In the genomic region with DNA sequence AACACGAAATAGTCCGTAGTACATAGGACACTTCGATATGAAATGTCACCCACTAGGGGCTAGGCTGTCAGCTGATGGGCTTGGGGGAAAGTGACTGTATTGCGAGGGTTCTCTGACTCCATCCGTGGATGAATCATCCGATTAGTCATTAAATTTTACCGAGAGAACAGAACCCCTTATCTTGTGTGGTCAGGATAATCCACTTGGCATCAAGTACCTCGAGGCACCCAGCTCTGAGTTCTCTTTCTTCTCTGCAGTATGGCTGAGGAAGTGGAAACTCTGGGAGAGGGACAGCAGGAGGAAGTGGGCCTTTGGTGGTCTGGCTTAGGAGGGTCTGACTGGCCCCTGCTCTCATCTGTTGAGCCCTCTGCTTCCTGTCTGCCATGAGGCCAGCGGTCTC, we compare ENCODE assay signal across 27 mouse cellular contexts.
A peak's percentile ranks its signal among the peaks of the same experiment; 100 is the strongest.
DNase-seq lines count a peak whose midpoint lies in the region; ATAC-seq and TF ChIP-seq lines count a peak whose summit lies in the region.
"Had no signal": no experiment of that assay in that cellular context is flagged by ENCODE, and none has a peak within 500 bp of the region (broad histone marks: within the 10 kb centered on the region; RNA-seq: fewer than 3 reads in every experiment).

No protein-coding gene starts in this region.

- TF ChIP-seq CTCF in MEL (IDR thresholded peaks at IDR 0.05 in 2 of 3, conservative IDR thresholded peaks at IDR 0.05 in 1 of 3; ENCODE audit: control insufficient read depth in 1 of 3, insufficient read depth in 1 of 3, low read depth in 2 of 3, low read length in 3 of 3, poor library complexity in 1 of 3, severe bottlenecking in 1 of 3): no peak

- no peak overlapping the region for H3K9ac ChIP-seq in MEL (ENCODE audit: control insufficient read depth, low read depth, low read length, poor library complexity, severe bottlenecking)
- no peak overlapping the region for H3K9ac ChIP-seq in hindbrain, embryonic 13.5 days
- H3K9ac ChIP-seq: embryonic facial prominence, embryonic 13.5 days; hindbrain, embryonic 14.5 days; limb, embryonic 13.5 days; lung, embryonic 15.5 days; midbrain, embryonic 15.5 days; neural tube, embryonic 12.5 days had no signal

- TF ChIP-seq POLR2A in MEL (IDR thresholded peaks at IDR 0.05; ENCODE audit: control insufficient read depth in 1 of 2, insufficient read depth in 1 of 2, low read depth in 1 of 2, low read length in 2 of 2, poor library complexity in 1 of 2): no peak

- H3K9me3 ChIP-seq in MEL (replicated peaks; ENCODE audit: insufficient read depth, low read length): no peaks in the 10 kb centered on the region
- no peaks in the 10 kb centered on the region for H3K9me3 ChIP-seq in hindbrain, embryonic 13.5 days
- H3K9me3 ChIP-seq: embryonic facial prominence, embryonic 13.5 days; limb, embryonic 13.5 days; lung, embryonic 15.5 days; midbrain, embryonic 15.5 days; neural tube, embryonic 12.5 days had no signal

- WGBS in hindbrain, embryonic 13.5 days: 75% methylated on average over 9 of the region's 9 CpGs

- H3K79me2 ChIP-seq in MEL (ENCODE audit: control insufficient read depth, insufficient read depth, low read length, poor library complexity): no peaks in the 10 kb centered on the region

- no peak overlapping the region for H3K4me2 ChIP-seq in hindbrain, embryonic 13.5 days
- H3K4me2 ChIP-seq: embryonic facial prominence, embryonic 13.5 days; heart, embryonic 11.5 days; hindbrain, embryonic 14.5 days; limb, embryonic 13.5 days; liver, embryonic 11.5 days; lung, embryonic 15.5 days; midbrain, embryonic 15.5 days; neural tube, embryonic 12.5 days had no signal

- ATAC-seq in common myeloid progenitor, adult 5-6 weeks (replicated peaks; ENCODE audit: low read depth, poor library complexity, severe bottlenecking): peak; percentile 93
- peak; percentile 98 for ATAC-seq in megakaryocyte progenitor cell, adult 5-6 weeks (replicated peaks; ENCODE audit: poor library complexity)
- no peak for ATAC-seq in hindbrain, embryonic 13.5 days (ENCODE audit: low FRiP score)
- ATAC-seq: activated CD4-positive, CD25-positive, alpha-beta regulatory T cell, adult 4 months; forebrain, embryonic 16.5 days; midbrain, embryonic 15.5 days had no signal

- no peak overlapping the region for H3K4me3 ChIP-seq in MEL (ENCODE audit: control insufficient read depth in 1 of 2, insufficient read depth in 1 of 2, low read depth in 2 of 2, low read length in 2 of 2)
- no peak overlapping the region for H3K4me3 ChIP-seq in hindbrain, embryonic 13.5 days
- H3K4me3 ChIP-seq: embryonic facial prominence, embryonic 13.5 days; layer of hippocampus, adult 2 months; left cerebral cortex, adult 2 months; limb, embryonic 13.5 days; lung, embryonic 15.5 days; midbrain, embryonic 15.5 days; neural tube, embryonic 12.5 days had no signal

- H3K27me3 ChIP-seq in MEL (ENCODE audit: control insufficient read depth in 1 of 2, insufficient read depth in 2 of 2, low read length in 2 of 2): no peaks in the 10 kb centered on the region
- no peaks in the 10 kb centered on the region for H3K27me3 ChIP-seq in hindbrain, embryonic 13.5 days
- H3K27me3 ChIP-seq: embryonic facial prominence, embryonic 13.5 days; limb, embryonic 13.5 days; lung, embryonic 15.5 days; midbrain, embryonic 15.5 days; neural tube, embryonic 12.5 days had no signal

- H3K27ac ChIP-seq in MEL (ENCODE audit: control insufficient read depth, low read depth, low read length): no peak overlapping the region
- no peak overlapping the region for H3K27ac ChIP-seq in hindbrain, embryonic 13.5 days
- H3K27ac ChIP-seq: embryonic facial prominence, embryonic 13.5 days; hindbrain, embryonic 14.5 days; layer of hippocampus, adult 2 months; left cerebral cortex, adult 2 months; limb, embryonic 13.5 days; lung, embryonic 15.5 days; midbrain, embryonic 15.5 days; neural tube, embryonic 12.5 days had no signal

- DNase-seq in heart, adult 11 months: peak; percentile 79
- DNase-seq in heart, adult 8-10 months (ENCODE audit: low spot score): no peak
- DNase-seq in MEL (ENCODE audit: low read depth, low spot score): peak; percentile 35
- no peak for DNase-seq in right cerebral cortex, postnatal 36 days (ENCODE audit: low spot score in 2 of 2)
- DNase-seq in thymus, postnatal 0 days (ENCODE audit: low spot score): no peak
- DNase-seq: adrenal gland, adult 8-10 months; cerebellum, adult 8-10 months; cerebellum, postnatal 36 days; gastrocnemius, postnatal 10 days; heart, postnatal 36 days; kidney, adult 11 months; thymus, adult 2 months had no signal

- no peaks in the 10 kb centered on the region for H3K36me3 ChIP-seq in MEL (ENCODE audit: control insufficient read depth in 1 of 2, insufficient read depth in 2 of 2, low read length in 2 of 2)
- H3K36me3 ChIP-seq in hindbrain, embryonic 13.5 days: no peaks in the 10 kb centered on the region
- H3K36me3 ChIP-seq: embryonic facial prominence, embryonic 13.5 days; limb, embryonic 13.5 days; lung, embryonic 15.5 days; midbrain, embryonic 15.5 days; neural tube, embryonic 12.5 days had no signal

- H3K4me1 ChIP-seq in MEL (ENCODE audit: control insufficient read depth in 1 of 2, insufficient read depth in 2 of 2, low read length in 2 of 2): no peaks in the 10 kb centered on the region
- no peaks in the 10 kb centered on the region for H3K4me1 ChIP-seq in hindbrain, embryonic 13.5 days (replicated peaks)
- H3K4me1 ChIP-seq: embryonic facial prominence, embryonic 13.5 days; limb, embryonic 13.5 days; midbrain, embryonic 15.5 days; neural tube, embryonic 12.5 days had no signal

- peak in 1 of 2 experiments; percentile 37; a peak in 1 of 4 replicates for TF ChIP-seq EP300 in MEL (IDR thresholded peaks at IDR 0.05; ENCODE audit: low read depth in 1 of 2, low read length in 2 of 2)

- TF ChIP-seq RAD21 in MEL (IDR thresholded peaks at IDR 0.05; ENCODE audit: low read depth, low read length): no peak

TF ChIP-seq in MEL, 35 proteins besides CTCF, POLR2A, EP300 and RAD21:
- TF ChIP-seq ELF1 (IDR thresholded peaks at IDR 0.05; ENCODE audit: low read depth, low read length): no peak
- TF ChIP-seq GATA1 (IDR thresholded peaks at IDR 0.05; ENCODE audit: low read depth, low read length): 0 out of 2 replicates have a peak, but pooled peaks have one; percentile 4
TF ChIP-seq in MEL: peak in this region for 1.

Comparison
In these comparisons a context has a peak if more than half of its experiments do, and no peak if none do; other contexts are left out.
1. DNase-seq: peak in heart, adult 11 months (single experiment) and MEL (single experiment); none in heart, adult 8-10 months (single experiment), right cerebral cortex, postnatal 36 days (0 of 2) and thymus, postnatal 0 days (single experiment).